Mouse (Mus musculus): ENCODE results near the gene Pnpla6. TPM values are rescaled to one million over a fixed set of nuclear protein-coding genes. Genes with fewer than 3 reads are reported as not detected.

Pnpla6 gene
- polyA plus RNA-seq, 1 experiment = 88.6 TPM

GRCm38 (mm10) chr8:3588258-3588633 lies 73.1 kb downstream of the Pnpla6 start:
- Histone ChIP-seq H3K4me1 (ENCODE audit: control insufficient read depth, insufficient read depth, insufficient read length, low read length) (peaks cover 9% of the 10 kb centered on the region; the same call in 1 of the 2 replicates), H3K36me3 (ENCODE audit: control insufficient read depth, insufficient read depth, low read length) (no peaks in the 10 kb centered on the region), H3K27me3 (ENCODE audit: control insufficient read depth, insufficient read depth, low read length) (no peaks in the 10 kb centered on the region), H3K27ac (ENCODE audit: insufficient read depth, low read depth, low read length) (peak overlapping the region; percentile 78), H3K4me3 (ENCODE audit: low read depth, low read length) (peak overlapping the region; percentile 82)
- TF ChIP-seq POLR2A (IDR thresholded peaks at IDR 0.05; ENCODE audit: low read depth, low read length) = no peak
- TF ChIP-seq CTCF (IDR thresholded peaks at IDR 0.05; ENCODE audit: extremely low read depth, insufficient read length, insufficient replicate concordance, low read depth, low read length) = no peak
- WGBS = 7% methylated on average over 11 of the region's 11 CpGs

GRCm38 (mm10) chr8:3593470-3593869 lies 78.3 kb downstream of the Pnpla6 start:
- no peak overlapping the region for H3K4me3 ChIP-seq (ENCODE audit: low read depth, low read length)
- H3K27me3 ChIP-seq (ENCODE audit: control insufficient read depth, insufficient read depth, low read length) = no peaks in the 10 kb centered on the region
- peak; percentile 9; the same call in 1 of the 2 replicates for TF ChIP-seq CTCF (IDR thresholded peaks at IDR 0.05; ENCODE audit: extremely low read depth, insufficient read length, insufficient replicate concordance, low read depth, low read length)
- TF ChIP-seq POLR2A (IDR thresholded peaks at IDR 0.05; ENCODE audit: low read depth, low read length) = no peak
- peaks cover 16% of the 10 kb centered on the region; the same call in 1 of the 2 replicates for H3K4me1 ChIP-seq (ENCODE audit: control insufficient read depth, insufficient read depth, insufficient read length, low read length)
- H3K36me3 ChIP-seq (ENCODE audit: control insufficient read depth, insufficient read depth, low read length) = peaks cover 9% of the 10 kb centered on the region
- 38% methylated on average over 3 of the region's 3 CpGs for WGBS
- H3K27ac ChIP-seq (ENCODE audit: insufficient read depth, low read depth, low read length) = peak overlapping the region; percentile 21; the same call in 1 of the 2 replicates

Other genes with a start within 250 kb of the Pnpla6 start
- gene Insr, start 235.8 kb upstream of the Pnpla6 start, polyA plus RNA-seq (2012; rRNA removed) = 13.3 and 21.8 TPM in 2 replicates
- 0.69 and 0.80 TPM in 2 replicates for gene A430078G23Rik, start 162.0 kb upstream of the Pnpla6 start, polyA plus RNA-seq (2012; rRNA removed)
- gene Arhgef18, start 122.4 kb upstream of the Pnpla6 start, polyA plus RNA-seq (2012; rRNA removed) = 32.4 and 43.1 TPM in 2 replicates
- 9.6 and 13.0 TPM in 2 replicates for gene Pex11g, start 47.7 kb upstream of the Pnpla6 start, polyA plus RNA-seq (2012; rRNA removed)
- 0.08 and 0.11 TPM in 2 replicates for gene Tex45, start 44.5 kb upstream of the Pnpla6 start, polyA plus RNA-seq (2012; rRNA removed)
- 20.2 and 40.0 TPM in 2 replicates for gene Zfp358, start 22.2 kb upstream of the Pnpla6 start, polyA plus RNA-seq (2012; rRNA removed)
- gene Mcoln1, start 14.9 kb upstream of the Pnpla6 start, polyA plus RNA-seq (2012; rRNA removed) = 123 and 389 TPM in 2 replicates
- 0.51 and 3.4 TPM in 2 replicates for gene C330021F23Rik, start 52.6 kb downstream of the Pnpla6 start, polyA plus RNA-seq (2012; rRNA removed)
- gene Camsap3, start 71.9 kb downstream of the Pnpla6 start, polyA plus RNA-seq (2012; rRNA removed) = 58.8 and 136 TPM in 2 replicates
- 18.1 and 44.3 TPM in 2 replicates for gene Xab2, start 105.9 kb downstream of the Pnpla6 start, polyA plus RNA-seq (2012; rRNA removed)
- gene Pet100, start 106.2 kb downstream of the Pnpla6 start, polyA plus RNA-seq (2012; rRNA removed) = 1.8 and 2.5 TPM in 2 replicates
- gene Pcp2, start 110.2 kb downstream of the Pnpla6 start, polyA plus RNA-seq (2012; rRNA removed) = not detected in 2 replicates
- 134 and 330 TPM in 2 replicates for gene Stxbp2, start 115.6 kb downstream of the Pnpla6 start, polyA plus RNA-seq (2012; rRNA removed)
- 0.23 and 0.38 TPM in 2 replicates for gene Retn, start 140.4 kb downstream of the Pnpla6 start, polyA plus RNA-seq (2012; rRNA removed)
- gene Mcemp1, start 150.4 kb downstream of the Pnpla6 start, polyA plus RNA-seq (2012; rRNA removed) = 0.14 TPM in 1 of 2 replicates, not detected in the other
- 1.6 TPM in 1 of 2 replicates, not detected in the other for gene Fcor, start 157.0 kb downstream of the Pnpla6 start, polyA plus RNA-seq (2012; rRNA removed)
- 17.9 and 32.1 TPM in 2 replicates for gene Trappc5, start 160.9 kb downstream of the Pnpla6 start, polyA plus RNA-seq (2012; rRNA removed)
- 1.0 and 4.4 TPM in 2 replicates for gene Fcer2a, start 178.8 kb downstream of the Pnpla6 start, polyA plus RNA-seq (2012; rRNA removed)
- 0.11 TPM in 1 of 2 replicates, not detected in the other for gene Clec4g, start 205.3 kb downstream of the Pnpla6 start, polyA plus RNA-seq (2012; rRNA removed)
- 0.46 and 0.91 TPM in 2 replicates for gene Cd209a, start 233.6 kb downstream of the Pnpla6 start, polyA plus RNA-seq (2012; rRNA removed)